Mouse (Mus musculus) brain, embryonic 18.5 days (tissue): ENCODE measurements around the gene Mapk8.

Experiments
- DNase-seq: peaks from one replicate; pipeline ENCODE4 v3.0.0-alpha.2; 2012; ENCODE audit warnings: low read depth, low spot score

The Mapk8 gene

DNA sequence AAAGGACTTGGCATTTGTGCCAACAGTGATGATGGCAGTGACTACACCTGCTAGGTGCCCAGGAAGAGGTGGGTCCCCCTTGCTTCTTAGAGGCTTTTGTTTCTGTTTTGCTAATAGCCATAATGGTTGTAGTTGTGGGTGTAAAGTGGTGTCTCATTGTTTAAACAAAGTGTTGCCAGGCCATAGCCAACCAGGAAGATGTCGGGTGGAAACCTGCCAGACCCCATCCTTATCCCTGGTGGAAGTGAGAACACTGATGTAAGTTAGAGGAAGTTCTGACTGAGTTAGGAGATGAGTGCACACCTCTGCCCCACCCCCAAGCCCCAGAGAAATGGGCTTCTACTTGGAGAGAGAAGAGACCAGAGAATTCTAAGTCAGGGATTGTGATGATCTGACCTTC lies 98.8 kb downstream of the Mapk8 start:
- no peak for DNase-seq

DNA sequence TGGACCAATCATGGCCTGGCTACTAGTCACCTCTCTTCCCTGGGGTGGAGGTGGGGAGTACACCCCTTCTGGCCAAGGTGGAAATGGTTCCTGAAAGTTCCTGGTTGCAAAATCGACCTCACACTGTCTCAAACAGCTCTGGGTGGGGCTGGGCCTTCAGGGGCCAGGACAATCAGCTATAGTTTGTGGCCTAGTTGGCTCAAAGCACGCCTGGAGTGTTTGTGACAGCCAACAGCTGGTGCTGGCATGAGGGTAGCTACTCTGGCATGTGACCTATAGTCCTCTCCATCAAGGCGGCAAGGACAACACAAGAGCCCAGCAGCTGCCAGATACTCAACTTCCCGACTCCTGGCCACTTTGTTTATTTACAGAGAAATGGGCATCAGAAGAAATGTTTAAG lies 99.2 kb downstream of the Mapk8 start:
- DNase-seq: no peak

DNA sequence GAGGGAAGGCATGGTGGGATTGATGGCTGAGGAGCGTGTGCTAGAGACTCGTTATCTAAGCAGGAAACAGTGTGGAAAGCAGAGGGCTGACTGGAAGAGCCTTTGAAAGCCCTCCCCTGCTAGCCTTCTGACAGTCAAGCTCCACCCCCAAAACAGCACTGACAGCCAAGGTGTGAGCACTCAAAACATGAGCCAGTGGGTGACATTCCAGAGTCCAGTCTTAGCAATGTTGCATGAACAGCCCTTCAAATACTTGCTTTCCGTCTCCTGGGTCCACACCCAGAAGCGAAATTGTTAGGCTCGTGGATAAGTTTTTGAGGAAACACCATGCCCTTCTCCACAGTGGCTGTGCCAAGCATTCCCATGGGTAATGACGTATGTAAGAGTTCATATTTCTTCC lies 100.4 kb downstream of the Mapk8 start:
- DNase-seq: no peak

DNA sequence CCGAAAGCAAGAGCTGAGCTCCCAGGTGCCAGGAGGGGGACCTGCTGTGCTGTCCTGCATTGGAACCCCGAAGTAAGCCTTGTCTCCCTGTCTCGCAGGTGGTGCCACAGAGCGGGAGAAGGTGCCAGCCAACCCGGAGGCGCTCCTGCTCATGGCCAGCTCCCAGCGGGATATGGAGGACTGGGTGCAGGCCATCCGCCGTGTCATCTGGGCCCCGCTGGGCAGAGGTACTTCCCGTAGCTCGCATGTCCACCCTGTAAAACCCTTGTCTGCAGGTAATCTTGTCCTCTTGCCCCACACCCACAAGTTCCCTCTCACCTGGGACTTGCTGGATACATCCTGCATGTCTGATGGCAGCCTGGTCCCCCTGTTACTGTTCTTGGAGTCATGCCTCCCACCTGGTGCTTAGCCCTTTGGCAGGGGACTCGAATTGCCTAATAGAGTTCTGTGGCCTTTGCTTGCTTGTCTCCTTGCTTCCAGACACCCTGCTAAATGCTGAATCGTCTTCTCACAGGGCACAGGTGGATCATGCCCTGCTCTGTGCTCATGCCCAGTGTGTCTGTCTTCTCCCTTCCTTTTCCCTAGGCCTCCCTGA lies 103.7 kb downstream of the Mapk8 start:
- DNase-seq: no peak

DNA sequence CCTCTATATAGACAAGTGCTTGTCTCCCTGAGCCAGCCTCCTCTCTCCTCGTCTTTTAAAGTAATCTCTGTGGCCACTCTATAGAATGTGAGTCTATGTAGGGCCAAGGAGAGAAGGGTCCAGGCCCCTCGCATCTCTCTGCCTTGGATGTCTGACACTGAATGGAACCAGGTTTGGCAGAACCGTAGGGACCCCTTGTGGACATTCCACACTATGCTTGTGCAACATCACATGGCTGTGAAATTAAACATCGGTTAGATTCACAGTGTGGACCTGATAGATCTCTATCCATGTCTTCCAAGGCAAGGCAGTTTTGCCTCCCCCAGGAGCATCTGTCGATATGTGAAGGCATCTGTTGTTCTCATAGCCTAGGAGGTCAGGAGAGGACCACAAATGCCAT lies 108.3 kb downstream of the Mapk8 start:
- DNase-seq: no peak

DNA sequence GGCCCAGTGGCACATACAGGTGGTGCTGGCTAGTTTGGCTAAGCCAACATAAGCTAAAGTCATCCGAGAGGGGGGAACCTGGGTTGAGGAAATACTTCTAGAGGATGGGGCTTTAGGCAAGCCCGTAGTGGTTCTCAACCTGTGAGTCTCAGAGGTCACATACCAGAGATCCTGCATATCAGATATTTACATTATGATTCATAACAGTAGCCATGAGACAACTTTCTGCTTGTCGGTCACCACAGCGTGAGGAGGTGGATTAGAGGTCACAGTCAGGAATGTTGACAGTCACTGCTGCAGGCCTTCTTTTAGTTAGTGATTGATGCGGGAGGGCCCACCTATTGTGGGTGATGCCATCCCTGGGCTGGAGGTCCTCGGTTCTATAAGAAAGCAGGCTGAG lies 111.2 kb downstream of the Mapk8 start:
- DNase-seq: no peak

DNA sequence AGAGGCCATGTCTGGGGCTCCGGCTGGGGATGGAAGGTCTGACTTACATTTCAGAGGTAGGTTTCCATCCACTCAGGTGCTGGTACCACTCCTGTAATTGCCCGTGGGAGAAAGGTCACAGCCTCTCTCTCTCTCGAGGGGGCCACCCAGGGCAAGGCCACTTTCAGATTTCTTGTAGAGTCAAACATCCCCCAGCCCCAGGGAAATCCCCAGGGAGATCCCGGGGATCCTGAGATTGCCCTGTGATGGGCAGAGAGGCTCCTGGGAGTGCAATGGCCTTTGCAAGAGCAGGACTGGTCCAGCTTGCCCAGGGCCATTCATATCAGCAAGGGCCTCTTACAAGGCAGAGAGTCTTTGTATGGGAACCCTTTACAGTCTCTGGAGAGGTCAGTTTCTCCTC lies 112.6 kb downstream of the Mapk8 start:
- DNase-seq: no peak

DNA sequence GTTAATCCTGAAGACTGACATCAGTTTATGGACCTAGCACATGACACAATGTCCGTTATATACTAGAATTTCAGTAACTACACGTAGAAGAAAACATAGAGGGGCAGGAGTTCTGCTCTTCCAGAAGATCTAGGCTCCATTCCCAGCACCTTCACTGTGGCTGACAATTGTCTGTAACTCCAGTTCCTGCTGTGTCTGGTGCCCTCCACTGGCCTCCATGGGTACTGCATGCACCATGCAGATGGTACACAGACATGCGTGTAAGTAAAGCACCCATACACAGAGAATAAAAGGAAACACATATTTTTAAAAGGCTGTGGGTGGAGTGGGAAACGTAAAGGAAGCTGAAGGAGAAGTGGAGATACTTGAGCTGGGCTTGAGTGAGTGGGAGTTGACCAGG lies 113.1 kb downstream of the Mapk8 start:
- DNase-seq: no peak

DNA sequence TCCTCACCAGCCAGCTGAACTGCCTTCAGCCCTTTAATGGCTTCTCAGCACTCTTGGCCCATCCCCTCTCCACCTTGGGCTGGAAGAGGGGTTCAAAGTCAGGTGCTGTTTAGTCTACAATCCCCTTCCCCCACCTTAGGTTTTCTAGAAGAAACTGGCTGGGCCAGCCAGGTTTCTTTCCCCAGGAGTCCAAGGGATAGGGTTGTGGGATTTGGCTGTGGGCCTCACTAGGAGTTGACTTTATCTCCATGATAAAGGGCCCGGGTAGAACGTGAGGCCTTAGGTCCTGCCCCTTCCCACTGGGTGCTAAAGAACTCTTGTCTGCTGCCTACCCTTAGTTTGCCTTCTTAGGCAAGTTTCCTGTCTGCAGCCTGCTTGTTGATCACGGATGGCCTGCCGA lies 115.3 kb downstream of the Mapk8 start:
- DNase-seq: no peak

DNA sequence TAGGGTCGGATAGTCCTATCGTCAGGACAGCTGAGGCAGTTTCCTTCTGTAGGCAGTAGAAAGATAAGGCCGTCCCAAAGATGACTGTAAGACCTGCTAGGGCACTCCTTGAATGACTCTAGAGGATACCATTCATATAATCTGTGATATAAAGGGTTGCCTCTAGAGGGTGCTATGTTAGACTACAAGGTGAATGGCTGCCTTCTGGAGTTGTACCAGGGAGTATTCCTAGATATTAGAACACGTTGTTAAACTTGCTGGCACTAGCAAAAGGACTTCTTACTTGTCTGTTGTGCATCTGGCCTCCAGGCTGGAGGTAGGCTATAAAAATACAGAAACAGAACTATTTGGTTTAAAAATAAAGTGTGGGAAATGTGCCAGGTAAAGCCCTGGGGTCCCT lies 116.0 kb downstream of the Mapk8 start:
- no peak for DNase-seq

DNA sequence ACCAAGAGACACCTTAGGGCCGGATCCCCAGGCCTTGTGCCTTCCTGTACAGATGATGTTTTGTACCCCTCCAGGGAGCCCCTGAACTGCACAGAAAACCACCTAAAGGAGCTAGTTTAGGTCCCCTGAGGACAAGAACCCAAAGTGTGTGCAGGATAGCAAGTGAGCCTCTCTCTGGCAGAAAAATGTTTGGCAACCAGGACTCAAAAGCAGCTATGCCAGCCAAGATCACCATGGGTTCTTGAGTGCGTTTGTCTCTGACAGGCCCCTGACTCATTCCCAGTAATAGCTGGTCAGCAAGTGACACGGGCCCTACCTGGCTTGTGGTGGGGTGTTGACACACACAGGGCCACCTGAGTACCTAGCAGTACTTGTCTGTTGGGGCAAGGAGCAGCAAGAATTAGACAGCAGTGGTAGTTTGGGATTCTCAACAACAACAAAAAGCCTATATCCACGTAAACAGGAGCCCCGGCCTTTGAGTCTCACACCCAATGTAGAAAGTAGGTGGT lies 117.6 kb downstream of the Mapk8 start:
- DNase-seq: no peak

DNA sequence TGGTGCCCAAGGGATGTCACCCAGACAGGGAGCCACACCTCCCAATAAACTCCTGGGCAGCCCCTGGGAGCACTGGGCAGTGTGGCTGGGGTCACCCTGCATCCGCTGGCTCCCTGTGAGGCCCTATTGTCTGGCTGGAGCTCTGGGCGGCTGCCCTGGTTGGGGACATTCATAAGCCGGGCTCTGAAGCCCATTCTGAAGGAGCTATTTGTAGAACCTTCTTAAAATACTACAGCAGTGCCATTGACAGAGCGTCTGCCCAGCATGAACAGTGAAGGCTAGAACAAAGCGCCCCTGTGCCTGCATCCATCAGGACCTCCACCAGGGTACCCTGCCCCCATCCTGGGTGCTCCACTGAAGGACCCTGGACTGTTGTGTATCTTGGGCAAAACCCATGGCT lies 118.6 kb downstream of the Mapk8 start:
- DNase-seq: no peak
